Mouse (Mus musculus): Measurements from ENCODE around the gene Exoc3.

Gene Exoc3

DNA sequence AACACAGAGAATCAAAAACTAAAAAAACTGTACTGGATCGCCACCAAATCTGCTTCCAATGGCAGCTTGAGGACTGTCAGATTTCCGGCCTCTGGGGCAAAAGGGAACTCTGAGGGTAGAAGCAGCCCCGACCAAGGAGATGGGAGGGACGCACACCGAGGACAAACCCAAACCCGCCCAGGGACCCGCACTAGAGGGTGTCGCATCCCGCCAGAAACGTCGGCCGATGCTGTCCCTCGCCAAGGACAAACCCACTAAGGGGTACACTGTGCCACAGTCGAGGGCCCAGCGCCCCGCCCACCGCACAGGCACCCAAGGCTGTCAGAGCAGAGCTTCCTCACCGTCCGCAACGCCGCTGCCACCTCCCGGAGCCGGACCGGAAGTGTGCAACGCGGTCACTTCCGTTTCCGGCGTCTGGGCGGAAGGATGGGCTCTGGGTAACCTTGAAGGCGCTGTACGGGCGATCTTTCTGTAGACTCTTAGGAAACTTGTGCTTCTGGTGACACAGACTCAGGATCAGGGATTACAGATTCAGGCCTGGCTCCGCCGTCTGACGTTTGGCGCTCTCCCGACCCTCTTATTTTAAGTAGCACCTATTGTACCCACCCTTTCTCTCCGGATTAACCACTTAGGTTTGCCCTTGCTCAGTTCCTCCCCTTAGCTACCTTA, at the start of gene Exoc3:
Gene Exoc3 (minus strand): TSS at position 416 of the 669 bp plus-strand sequence.
- peak; percentile 93 for DNase-seq

DNA sequence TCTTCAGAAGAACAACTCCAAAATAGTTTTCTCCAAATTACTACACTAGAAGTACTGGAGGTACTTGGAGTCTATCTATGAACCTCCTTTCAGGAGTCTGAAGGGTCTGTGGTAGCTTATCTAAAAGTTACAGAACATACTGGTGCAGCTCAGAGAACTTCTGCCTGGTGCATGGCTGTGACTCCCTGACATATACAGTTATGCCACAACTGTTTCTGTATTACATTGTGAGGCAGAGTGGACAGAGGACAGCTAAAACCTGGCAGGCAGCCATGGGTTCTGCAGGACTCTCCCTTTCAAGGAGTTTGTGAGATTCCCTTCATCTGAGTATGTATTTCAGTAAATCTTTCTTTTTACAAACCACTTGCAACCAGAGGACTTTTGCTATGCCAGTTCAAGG, 38.0 kb upstream of the Exoc3 start:
- no peak for DNase-seq

DNA sequence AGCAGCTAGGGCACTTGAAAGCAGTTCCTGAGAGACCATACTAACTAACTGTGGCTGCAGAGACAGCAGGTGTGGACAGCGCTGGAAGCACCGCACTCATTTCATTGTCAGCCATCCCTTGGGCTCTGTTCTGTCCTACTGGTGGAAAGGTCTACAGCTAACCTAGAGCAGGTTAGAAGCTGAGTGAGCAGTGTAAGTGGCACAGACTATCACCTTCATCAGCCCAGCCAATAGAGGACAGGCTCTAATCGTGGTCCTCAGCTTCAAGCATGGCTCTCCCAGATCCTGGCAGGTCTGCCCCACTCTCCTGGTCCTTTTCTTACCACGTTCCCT, 37.3 kb upstream of the Exoc3 start:
- no peak for DNase-seq

DNA sequence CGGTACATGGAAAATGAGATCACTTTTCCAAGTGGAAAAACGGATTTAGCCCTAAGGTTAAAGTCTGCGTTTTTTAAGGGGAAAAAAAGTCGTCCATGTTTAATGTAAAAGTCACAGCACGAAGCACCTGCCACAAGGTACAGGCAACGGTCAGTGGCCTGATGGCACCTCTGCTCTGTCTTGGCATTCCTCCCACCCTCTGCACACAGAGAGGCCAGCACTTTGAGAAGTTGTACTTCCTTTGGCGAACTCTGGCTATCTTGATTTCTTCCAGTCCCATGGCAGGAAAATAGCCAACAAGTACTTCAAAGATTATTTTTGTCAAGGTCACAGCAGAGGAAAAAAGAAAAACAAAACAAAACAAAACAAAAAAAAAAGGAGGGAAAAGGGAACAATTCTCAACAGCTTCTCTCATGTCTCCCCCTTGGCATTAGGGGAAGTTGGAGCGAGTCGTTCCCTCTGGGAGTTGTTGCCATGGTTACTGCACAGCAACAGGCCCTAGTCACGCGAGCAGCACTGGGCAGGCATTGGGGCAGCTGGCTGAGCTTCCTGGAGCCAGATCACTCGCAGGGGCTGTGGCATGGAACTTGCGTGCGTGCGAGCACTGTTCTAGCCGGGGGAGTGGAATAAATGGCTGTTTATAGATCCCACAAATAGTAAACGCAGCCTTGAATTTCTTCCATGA, 36.8 kb upstream of the Exoc3 start:
- peak; percentile 87 for DNase-seq

DNA sequence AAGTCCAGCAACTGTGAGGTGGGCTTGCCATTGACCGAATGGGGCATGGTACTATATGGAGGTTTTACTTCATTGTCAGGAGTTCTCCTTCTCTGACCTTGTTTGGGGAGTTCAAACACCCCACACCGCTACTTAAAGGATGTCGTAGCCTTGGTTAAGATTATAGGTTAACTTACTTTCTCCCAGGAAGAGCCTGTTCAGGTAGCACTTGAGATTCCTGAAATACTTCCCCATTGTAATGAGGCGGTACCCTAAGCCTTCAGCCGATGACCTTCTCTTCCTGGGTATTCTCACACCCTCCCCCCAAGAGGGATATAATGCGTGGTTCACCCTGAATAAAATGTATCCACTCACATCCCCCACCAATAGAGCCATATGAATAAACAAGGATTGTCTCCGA, 29.0 kb upstream of the Exoc3 start:
- DNase-seq: no peak

DNA sequence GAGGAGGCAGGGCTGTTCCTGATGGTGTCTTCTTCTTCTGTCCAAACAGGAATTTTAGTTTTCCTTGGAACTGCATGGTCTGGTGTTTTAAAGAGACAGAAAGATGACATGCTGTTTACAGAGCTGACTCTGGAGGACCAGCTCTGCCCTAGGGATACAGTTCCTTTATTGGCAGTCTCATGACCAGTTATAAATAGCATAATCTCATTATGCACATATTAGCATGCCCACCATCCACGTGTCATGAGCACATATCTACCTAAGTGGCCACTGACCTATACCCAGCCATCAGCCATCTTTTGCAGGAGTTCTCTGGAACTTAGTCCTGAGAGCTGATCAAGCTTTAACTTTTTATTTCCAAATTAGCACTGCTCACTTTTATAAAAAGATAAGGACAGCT, 12.1 kb upstream of the Exoc3 start:
- DNase-seq: no peak

DNA sequence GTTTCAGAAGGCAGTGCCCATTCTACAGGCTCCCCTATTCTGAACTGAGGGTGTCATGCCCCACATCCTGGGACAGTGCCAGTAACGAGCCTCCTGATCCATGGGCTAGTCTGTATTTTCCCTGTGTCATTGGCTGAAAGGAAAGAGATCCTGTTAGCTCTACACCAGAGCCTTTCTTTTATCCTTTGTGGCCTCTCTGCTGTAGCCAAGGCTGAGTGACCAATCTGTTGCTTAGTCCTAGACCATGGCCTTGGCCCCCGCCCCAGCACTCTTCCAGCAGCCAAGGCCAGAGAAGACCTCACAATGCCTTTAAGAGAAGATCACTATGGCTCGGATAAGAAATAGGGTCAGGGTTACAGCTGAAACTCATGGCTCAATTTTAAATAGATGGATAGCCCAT, 9.9 kb upstream of the Exoc3 start:
- DNase-seq: no peak

DNA sequence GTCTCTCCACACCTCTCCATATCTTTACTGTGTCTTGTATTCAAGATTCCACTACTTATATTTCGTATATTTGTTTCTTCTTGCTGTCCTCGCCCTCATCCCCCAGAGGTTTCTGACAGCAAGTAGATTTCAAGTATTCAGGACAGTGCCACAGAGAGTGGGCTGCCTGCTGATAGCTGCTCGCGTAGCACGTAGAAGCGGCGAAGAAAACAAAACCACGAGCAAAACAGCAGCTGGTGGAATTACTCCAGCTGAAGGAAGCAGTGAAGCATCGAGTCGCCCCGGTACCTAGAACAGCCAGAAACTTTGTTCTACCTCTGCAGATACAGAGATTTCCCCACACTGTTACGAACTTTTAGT, 434 bp upstream of the Exoc3 start:
- peak; percentile 33 for DNase-seq

DNA sequence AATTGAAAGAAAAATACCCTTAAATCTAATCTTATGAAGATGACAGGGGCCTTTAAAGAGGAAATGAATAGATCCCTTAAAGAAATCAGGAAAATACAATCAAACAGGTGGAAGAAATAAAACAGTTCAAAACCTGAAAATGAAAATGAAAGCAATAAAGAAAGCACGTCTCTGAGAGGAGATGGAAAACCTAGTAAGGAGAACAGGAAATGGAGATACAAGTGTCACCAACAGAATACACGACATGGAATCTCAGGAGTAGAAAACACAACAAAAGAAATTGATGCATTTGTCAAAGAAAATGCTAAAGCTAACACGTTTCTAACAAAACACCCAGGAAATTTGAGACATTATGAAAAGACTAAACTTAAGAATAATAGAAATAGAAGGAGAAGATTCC, 12.1 kb downstream of the Exoc3 start:
- no peak for DNase-seq

DNA sequence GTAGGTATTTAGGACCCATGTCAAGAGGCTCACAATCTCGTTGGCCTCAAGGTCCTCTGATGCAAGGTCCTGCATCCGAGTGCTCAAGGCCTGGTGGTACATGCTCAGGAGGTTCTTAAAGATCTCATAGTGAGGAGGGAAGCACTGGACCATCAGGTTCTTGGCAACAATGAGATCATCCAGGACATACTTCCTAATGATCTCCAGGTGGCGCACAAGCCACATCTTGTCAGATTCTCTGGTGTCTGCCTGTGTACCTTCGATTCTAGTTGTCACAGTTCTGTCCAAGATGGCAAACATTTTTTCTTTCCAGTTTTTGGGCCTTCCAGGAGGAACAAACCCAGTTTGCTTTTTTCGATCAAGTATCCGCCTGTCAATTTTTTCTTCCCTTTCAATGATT, 15.9 kb downstream of the Exoc3 start:
- DNase-seq: peak; percentile 46

DNA sequence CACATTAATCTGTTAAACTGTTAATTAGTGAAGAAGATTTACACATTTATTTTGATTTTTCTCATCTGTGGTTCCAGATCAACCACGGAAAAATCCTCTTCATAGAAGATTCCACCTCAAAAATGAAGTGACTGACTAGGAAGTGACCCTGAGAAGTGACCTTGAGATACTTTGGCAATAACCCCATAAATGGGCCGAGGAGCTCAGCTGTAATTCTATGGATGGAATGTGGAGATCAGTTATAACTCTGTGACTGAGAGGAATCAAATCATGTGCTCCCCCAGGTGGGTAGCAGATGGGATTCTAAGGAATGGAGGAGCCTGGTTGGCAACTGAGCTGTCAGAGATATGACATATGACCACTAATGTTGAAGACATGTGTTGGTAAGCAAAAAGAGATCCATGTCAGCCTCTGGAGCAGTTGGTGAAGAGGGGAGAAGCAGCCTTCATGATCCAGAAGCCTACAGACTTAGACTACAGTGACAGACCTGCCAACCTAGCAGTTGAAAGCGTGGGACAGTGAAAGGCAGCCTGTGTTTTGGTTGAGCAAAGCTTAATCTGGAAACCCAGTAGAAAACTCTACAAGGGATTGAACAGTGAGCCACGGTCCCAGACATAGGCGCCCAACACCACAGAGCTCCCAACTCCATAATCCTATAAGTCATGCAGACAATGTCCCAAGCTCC, 25.4 kb downstream of the Exoc3 start:
- no peak for DNase-seq

DNA sequence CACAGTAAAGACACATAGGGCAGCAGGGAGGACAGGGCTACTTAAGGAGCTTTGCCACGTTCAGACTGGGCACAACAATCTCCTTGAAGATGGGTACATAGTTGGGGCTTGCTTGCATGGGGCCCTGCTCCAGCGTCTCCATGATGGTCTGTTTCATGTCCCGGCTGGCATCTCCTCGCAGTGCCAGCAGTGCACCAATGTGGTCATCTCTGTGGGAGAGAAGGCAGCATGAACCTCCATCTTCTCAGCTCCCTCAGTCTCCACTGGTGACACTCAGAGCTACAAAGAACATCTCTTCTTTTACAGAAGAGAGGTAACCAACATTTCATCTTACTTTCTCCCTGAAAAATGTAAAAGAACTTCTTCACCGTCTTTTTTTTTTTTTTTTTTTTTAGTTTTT, 36.5 kb downstream of the Exoc3 start:
- no peak for DNase-seq

DNA sequence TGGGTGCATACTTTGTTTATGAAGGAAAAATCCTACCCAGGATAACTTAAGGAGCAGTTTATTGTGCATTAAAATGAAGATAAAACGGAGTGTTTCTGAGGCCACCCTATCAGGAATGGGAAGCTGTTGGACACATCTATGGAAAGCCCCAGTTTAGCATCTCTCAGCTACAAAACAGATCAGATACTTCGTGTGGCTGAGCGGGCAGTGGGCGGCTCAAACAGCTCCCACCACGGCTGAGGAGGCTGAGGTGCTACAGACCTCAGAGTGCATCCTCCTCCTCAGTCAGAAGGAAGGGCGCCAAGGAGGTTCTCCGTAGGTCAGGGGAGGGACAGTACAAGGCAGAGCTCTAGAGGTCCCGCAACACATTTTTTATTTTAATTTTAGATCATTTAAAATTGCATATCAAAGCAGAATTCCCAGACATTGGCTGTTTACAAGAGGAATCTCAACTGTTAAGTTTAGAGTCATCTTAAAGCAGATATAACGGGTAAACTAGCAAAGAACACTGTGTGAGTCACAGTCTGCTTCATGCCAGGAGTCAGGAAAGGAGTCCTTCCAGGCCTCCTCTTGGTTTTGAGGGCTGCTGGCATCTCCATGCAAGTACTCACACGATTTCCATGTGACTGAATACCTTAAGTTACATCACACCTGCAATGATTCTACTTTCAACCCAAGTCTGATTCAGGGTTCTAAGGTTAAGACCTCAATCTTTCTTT, 38.9 kb downstream of the Exoc3 start:
- DNase-seq: no peak

DNA sequence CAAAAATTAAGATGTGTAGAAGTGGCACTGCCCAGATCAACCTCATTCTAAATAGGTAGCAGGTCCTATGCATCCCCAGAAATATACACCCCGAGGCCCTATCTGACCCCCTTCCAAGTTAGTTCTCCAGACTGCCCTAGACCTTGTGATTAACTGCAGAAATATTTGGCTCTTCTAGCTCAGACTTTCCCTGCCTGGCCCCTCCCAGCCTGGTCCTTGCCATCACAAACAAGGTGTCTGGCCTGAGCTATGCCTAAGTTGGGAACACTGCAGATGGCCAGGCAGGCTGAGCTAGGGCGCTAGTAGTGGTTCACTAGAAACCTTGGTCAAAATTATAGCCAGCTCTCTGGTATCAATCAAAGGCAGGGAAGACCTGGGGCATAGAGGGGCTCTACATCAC, 41.0 kb downstream of the Exoc3 start:
- DNase-seq: no peak

DNA sequence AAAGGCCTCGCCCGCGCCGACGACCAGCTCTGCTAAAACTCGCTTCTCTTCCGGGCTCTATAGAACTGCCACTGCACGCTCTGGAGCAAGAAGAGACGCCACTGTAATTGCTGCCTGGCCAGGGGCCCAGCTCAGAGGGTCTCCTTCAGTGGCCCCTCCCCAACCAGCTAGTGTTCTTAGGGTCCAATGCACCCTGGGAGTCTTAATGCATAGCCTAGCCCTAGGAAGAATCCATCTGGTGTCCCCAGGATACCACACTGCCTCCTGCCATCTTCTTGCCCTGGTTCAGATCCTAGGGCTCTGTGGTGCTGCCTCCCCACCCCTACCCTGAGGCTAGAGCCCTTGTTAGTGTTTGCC, 41.5 kb downstream of the Exoc3 start:
- DNase-seq: no peak

DNA sequence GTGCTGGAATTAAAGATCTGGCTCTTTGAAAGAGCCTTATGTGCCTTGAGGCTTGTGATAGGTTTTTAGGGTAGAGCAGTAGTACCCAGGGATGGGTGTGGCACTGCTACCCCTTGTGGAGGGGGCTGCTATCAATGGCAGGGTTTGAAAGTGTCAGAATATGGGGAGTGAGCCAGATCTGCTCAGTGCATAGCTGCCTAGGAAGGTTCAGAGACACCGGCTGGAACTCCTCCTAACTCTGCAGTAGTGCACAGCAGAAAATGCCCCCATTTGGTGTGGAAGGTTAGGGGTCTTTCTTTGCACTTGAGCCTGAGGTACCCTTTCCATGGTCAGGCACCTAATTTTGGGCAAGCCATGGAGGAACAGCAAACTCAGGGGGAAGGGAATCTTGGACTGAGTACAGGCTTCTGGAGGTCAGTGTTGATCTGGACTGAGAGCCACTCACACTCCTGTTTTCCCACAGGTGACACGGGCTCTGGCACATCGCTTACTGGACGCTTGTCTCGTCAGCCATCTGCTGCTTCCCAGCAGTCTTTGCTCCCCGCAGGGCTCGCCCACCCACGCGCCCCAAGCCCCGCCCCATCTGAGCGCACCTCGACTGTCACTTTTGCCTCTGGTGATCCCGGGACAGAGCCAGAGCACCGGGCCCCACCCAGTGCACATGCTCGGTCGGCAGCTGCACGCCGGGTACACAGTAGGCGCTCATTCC, 42.0 kb downstream of the Exoc3 start:
- DNase-seq: peak; percentile 72

DNA sequence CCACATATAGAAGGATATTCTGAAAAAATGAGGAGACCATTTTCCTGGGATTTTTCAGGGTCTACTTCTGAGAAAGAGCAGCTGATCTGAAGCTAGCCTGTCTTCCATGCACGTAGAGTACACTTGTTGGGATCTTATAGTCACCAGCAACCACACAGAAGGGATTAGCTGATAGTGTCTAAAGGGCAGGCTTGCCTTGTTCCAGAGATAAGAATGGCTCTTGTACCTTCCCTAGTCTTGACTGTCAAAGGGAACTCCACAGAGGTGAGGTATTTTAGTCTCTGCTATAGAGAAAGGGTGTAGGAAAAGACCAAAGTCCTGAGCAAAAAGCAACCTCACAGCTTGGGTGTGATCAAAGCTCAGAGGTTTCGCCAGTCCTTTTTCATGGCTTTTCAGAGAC, 61.2 kb downstream of the Exoc3 start:
- no peak for DNase-seq

DNA sequence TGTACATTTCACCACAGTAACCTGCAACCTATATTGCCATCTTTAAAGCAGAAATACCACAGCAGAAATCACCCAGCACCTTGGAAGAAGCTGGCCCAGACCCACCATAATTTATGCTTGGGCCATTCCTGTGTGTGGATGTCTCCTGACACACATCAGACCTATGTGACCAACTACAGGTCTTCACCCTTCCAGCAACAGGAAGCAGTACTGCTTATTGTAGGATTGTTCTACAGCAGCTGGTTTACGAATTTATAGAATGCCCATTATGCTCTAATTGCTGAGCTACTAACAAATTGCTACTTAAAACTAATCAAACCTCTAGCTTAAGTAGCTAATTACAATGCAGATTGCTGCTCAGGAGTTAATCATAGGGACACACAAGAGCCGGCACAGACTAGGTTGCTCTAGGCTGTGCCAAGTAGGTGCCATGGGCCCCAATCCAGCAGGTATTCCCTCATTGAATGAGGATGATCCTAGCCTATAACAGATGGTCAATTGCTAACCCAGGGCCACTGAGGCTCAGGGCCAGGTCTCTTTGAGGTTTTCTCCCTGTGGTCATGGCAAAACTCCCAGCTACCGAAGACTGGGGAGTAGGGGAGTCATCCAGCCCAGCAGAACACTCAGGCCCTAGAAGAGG, 62.4 kb downstream of the Exoc3 start:
- no peak for DNase-seq

DNA sequence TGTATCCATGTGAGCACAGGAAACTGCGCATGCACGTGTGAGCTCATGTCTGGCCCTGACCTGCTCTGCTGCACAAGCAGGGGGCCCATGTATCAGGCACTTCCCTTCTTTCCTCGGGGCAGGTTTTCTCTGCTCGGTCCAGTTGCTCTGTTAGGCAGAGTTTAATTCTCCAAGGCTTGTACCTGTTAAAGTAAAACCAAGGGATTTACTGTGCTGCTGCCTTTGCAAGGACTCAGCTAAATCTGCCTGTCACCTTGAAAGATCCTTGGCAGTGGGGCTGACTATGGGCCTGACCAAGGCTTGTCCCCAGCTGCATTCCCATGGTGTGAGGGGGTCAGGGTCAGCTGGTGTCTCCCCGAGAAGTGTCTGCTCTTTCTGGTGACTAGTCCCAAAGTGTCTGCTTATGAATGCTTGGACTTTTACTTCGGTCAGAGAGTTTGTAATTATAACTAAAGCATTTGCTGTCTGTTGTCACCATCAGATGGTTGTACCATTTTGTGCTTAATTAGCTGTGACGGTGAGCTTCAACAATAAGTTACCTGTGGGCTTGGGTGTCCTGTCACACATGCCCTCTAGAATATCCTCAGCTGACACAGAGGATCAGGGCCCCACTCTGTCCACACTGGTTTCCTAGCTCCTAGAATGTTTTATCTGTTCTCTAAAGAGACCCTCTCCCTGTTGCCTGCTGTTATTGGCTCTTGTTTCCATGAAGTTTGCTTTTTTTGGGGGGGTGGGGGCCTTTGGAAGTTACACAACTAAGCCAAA, 64.2 kb downstream of the Exoc3 start:
- no peak for DNase-seq

DNA sequence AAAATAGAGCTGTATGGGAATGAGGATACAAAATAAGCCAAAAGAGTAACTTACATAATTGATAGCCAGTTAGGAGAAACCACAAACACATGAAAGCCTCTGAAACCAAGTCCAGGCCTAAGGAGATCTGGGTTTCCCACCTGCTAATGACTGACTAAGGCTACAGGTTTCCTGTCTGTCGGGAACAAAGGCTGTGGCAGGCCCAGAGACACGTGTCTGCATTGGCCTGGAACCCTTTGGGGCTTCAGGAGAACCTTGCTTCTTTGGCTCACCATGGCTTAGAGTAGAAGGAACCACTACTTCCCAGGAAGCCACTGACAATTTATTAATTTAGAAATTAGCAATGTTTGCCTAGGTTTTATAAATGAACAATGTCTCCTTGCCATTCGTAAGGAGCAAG, 65.2 kb downstream of the Exoc3 start:
- no peak for DNase-seq

DNA sequence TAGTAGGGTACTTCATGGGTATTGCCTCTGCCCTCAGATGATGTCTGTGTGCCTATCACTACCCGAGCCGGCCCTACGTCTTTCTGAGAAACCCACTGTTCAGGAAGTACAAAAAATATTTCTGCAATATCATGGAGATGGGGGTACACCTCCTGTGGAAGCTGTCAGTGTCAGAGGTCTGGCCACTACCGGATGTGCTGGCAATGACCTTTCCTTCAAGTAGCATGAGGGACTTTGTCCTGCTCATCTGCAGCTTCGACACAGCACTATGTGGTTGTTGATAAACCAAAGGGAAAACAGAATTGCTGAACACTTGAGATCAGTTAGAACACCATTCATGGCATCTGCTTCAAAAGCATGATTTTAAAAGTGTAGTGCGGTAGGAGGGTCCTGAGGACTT, 67.7 kb downstream of the Exoc3 start:
- DNase-seq: no peak
